Mouse (Mus musculus): ENCODE data around the gene Lsm6.

- no peak for TF ChIP-seq CTCF (IDR thresholded peaks at IDR 0.05; ENCODE audit: low read depth, low read length)
- no peak for TF ChIP-seq POLR2A (IDR thresholded peaks at IDR 0.05; ENCODE audit: borderline replicate concordance, low read depth, low read length)
Observed at GRCm38 (mm10) chr8:78797985-78798384, 23.0 kb downstream of the Lsm6 start.
